Mouse (Mus musculus) gastrocnemius, adult 8-10 months (tissue): ENCODE results near the gene Olfr1276. TPM values are rescaled to one million over a fixed set of nuclear protein-coding genes. Genes with fewer than 3 reads are reported as not detected.

Source experiments
- DNase-seq, 2 experiments: peaks; one replicate each; pipeline ENCODE4 v3.0.0; 2022; ENCODE audit warnings: low spot score in 2 of 2
- total RNA-seq, 4 experiments: library from RNA; stranded (reverse); gene quantifications; 2 replicates each; pipeline ENCODE4 v1.2.4; 2022

Olfr1276 gene
- total RNA-seq = not detected

GRCm38 (mm10) chr2:111254216-111254615 is at the start of gene Olfr1276:
Gene Olfr1276 (plus strand): TSS chr2:111254516.
- DNase-seq = no peak

- no peak for DNase-seq
Measured at GRCm38 (mm10) chr2:111229502-111229901, 24.8 kb upstream of the Olfr1276 start, which contains the start of gene 4930430A15Rik. Gene 4930430A15Rik (minus strand): TSS chr2:111229602.

GRCm38 (mm10) chr2:111235186-111235585 is 19.1 kb upstream of the Olfr1276 start, which contains the start of gene Olfr1275:
Gene Olfr1275 (minus strand): TSS chr2:111235286.
- DNase-seq = no peak

- DNase-seq = no peak
Measured at GRCm38 (mm10) chr2:111274006-111274405, 19.7 kb downstream of the Olfr1276 start, which contains the start of gene Olfr1277. Gene Olfr1277 (minus strand): TSS chr2:111274106.

- DNase-seq = no peak
Measured at GRCm38 (mm10) chr2:111289836-111290235, 35.5 kb downstream of the Olfr1276 start, which contains the start of gene Olfr1278. Gene Olfr1278 (plus strand): TSS chr2:111290136.

- DNase-seq = no peak
Measured at GRCm38 (mm10) chr2:111298541-111298940, 44.2 kb downstream of the Olfr1276 start.

GRCm38 (mm10) chr2:111300374-111300773 is 46.1 kb downstream of the Olfr1276 start, which contains the start of gene Olfr1279:
Gene Olfr1279 (plus strand): TSS chr2:111300635.
- DNase-seq = no peak

Other genes with a start within 250 kb of the Olfr1276 start
- gene Gm13941, start 148.5 kb upstream of the Olfr1276 start, total RNA-seq = not detected
- not detected for gene Gm15130, start 101.6 kb upstream of the Olfr1276 start, total RNA-seq
- not detected for gene 4930430A15Rik, start 24.9 kb upstream of the Olfr1276 start, total RNA-seq
- gene Olfr1275, start 19.2 kb upstream of the Olfr1276 start, total RNA-seq = not detected
- not detected for gene Olfr1277, start 19.6 kb downstream of the Olfr1276 start, total RNA-seq
- gene Olfr1278, start 35.6 kb downstream of the Olfr1276 start, total RNA-seq = not detected
- not detected for gene Olfr1279, start 46.1 kb downstream of the Olfr1276 start, total RNA-seq
- gene Olfr1280, start 59.5 kb downstream of the Olfr1276 start, total RNA-seq = not detected
- gene Olfr1281, start 72.0 kb downstream of the Olfr1276 start, total RNA-seq = not detected
- gene Olfr1282, start 81.6 kb downstream of the Olfr1276 start, total RNA-seq = not detected
- gene Olfr1283, start 112.3 kb downstream of the Olfr1276 start, total RNA-seq = not detected
- gene Olfr1284, start 121.0 kb downstream of the Olfr1276 start, total RNA-seq = not detected
- not detected for gene Olfr1286, start 168.6 kb downstream of the Olfr1276 start, total RNA-seq
- not detected for gene Olfr1287, start 194.6 kb downstream of the Olfr1276 start, total RNA-seq
- not detected for gene Olfr1288, start 219.6 kb downstream of the Olfr1276 start, total RNA-seq
- not detected for gene Olfr1289, start 226.3 kb downstream of the Olfr1276 start, total RNA-seq
- gene Olfr1290, start 239.3 kb downstream of the Olfr1276 start, total RNA-seq = not detected
- not detected for gene Olfr1291-ps1, start 242.7 kb downstream of the Olfr1276 start, total RNA-seq